Mouse (Mus musculus) layer of hippocampus, adult 2 months (tissue): ENCODE results near the gene Rnf207. TPM values are rescaled to one million over a fixed set of nuclear protein-coding genes. Genes with fewer than 3 reads are reported as not detected.
A peak's percentile ranks its signal among the peaks of the same experiment; 100 is the strongest.

Experiments
- DNase-seq, 2 experiments: peaks; one replicate each; pipeline ENCODE4 v3.0.0; 2022; ENCODE audit warnings: low spot score in 2 of 2
- H3K27ac ChIP-seq: fragments of 200-600 bp; 2 replicates; pipeline ENCODE4 v1.8.1; 2022
- H3K4me3 ChIP-seq: fragments of 200-600 bp; 2 replicates; pipeline ENCODE4 v1.8.1; 2022; ENCODE audit warnings: mild to moderate bottlenecking
- CTCF ChIP-seq: fragments of 200-600 bp; conservative IDR thresholded peaks from 2 replicates; pipeline ENCODE4 v1.8.1; 2022; ENCODE audit warnings: antibody characterized with exemption, mild to moderate bottlenecking, moderate library complexity
- long read RNA-seq, 2 experiments: library from polyadenylated mRNA; stranded (forward); transcript quantifications; one replicate each; pipeline ENCODE4 v2.0.0; 2021; ENCODE audit warnings: borderline mapping rate in 2 of 2
- total RNA-seq, 2 experiments: library from RNA; stranded (reverse); gene quantifications; 2 replicates each; pipeline ENCODE4 v1.2.3; 2021

The Rnf207 gene
- total RNA-seq: 1 to 10 TPM; 6.5 to 7.7 TPM
- long read RNA-seq, experiment 1, partial matches to known transcripts: 0 of 2 reads
- long read RNA-seq, experiment 1, other reads (novel, unspliced or antisense): 2 of 2 reads
- long read RNA-seq, experiment 2, partial matches to known transcripts: 1 of 4 reads
- long read RNA-seq, experiment 2, other reads (novel, unspliced or antisense): 3 of 4 reads

- DNase-seq: peak in 1 of 2 experiments; percentile 68
- peak; percentile 81 for TF ChIP-seq CTCF
- Histone ChIP-seq H3K4me3 (peak within 1 kb of the TSS; percentile 34), H3K27ac (no peak within 1 kb of the TSS)
Observed at GRCm38 (mm10) chr4:152318517-152319234, at the start of gene Rnf207. Rnf207 (minus strand) TSS chr4:152318993.

- peak in 1 of 2 experiments; percentile 52 for DNase-seq
- TF ChIP-seq CTCF: no peak
- Histone ChIP-seq H3K4me3 (no peak overlapping the region), H3K27ac (peak overlapping the region; percentile 70; the same call in 1 of the 2 replicates)
Observed at GRCm38 (mm10) chr4:152365228-152365627, 46.4 kb upstream of the Rnf207 start.

- Histone ChIP-seq H3K27ac (no peak overlapping the region), H3K4me3 (no peak overlapping the region)
- no peak for TF ChIP-seq CTCF
- DNase-seq: no peak
Observed at GRCm38 (mm10) chr4:152362180-152362579, 43.4 kb upstream of the Rnf207 start.

GRCm38 (mm10) chr4:152360855-152361254 lies 42.1 kb upstream of the Rnf207 start:
- no peak overlapping the region for H3K4me3 ChIP-seq
- no peak for DNase-seq
- H3K27ac ChIP-seq: no peak overlapping the region
- no peak for TF ChIP-seq CTCF

GRCm38 (mm10) chr4:152359700-152360099 lies 40.9 kb upstream of the Rnf207 start:
- Histone ChIP-seq H3K4me3 (no peak overlapping the region), H3K27ac (no peak overlapping the region)
- DNase-seq: no peak
- TF ChIP-seq CTCF: no peak

- no peak for TF ChIP-seq CTCF
- no peak for DNase-seq
- Histone ChIP-seq H3K27ac (no peak overlapping the region), H3K4me3 (no peak overlapping the region)
Observed at GRCm38 (mm10) chr4:152355672-152356071, 36.9 kb upstream of the Rnf207 start.

- TF ChIP-seq CTCF: no peak
- Histone ChIP-seq H3K27ac (no peak overlapping the region), H3K4me3 (no peak overlapping the region)
- no peak for DNase-seq
Observed at GRCm38 (mm10) chr4:152353886-152354637, 35.3 kb upstream of the Rnf207 start.

- Histone ChIP-seq H3K4me3 (no peak overlapping the region), H3K27ac (peak overlapping the region; percentile 83; the same call in 1 of the 2 replicates)
- no peak for DNase-seq
- no peak for TF ChIP-seq CTCF
Observed at GRCm38 (mm10) chr4:152351422-152352305, 32.9 kb upstream of the Rnf207 start.

GRCm38 (mm10) chr4:152350722-152351421 lies 32.1 kb upstream of the Rnf207 start:
- H3K27ac ChIP-seq: peak overlapping the region; percentile 83
- no peak for TF ChIP-seq CTCF
- DNase-seq: no peak
- no peak overlapping the region for H3K4me3 ChIP-seq

- TF ChIP-seq CTCF: no peak
- Histone ChIP-seq H3K4me3 (peak overlapping the region; percentile 23; the same call in 1 of the 2 replicates), H3K27ac (peak overlapping the region; percentile 83)
- DNase-seq: peak; percentile 57 to 80
Observed at GRCm38 (mm10) chr4:152349837-152350381, 31.1 kb upstream of the Rnf207 start.

- DNase-seq: peak; percentile 64 to 70
- Histone ChIP-seq H3K27ac (peak overlapping the region; percentile 75), H3K4me3 (no peak overlapping the region; the same call in 1 of the 2 replicates)
- no peak for TF ChIP-seq CTCF
Observed at GRCm38 (mm10) chr4:152345120-152345889, 26.5 kb upstream of the Rnf207 start.
